Mouse (Mus musculus) liver, embryonic 13.5 days (tissue): ENCODE results near the gene Ifna4. TPM values are rescaled to one million over a fixed set of nuclear protein-coding genes. Genes with fewer than 3 reads are reported as not detected.

Experiments
- ATAC-seq: fragments of 200-750 bp; cut with Nextera tagmentation; 2 replicates; pipeline ENCODE4 v1.8.0; 2017; ENCODE audit warnings: low read depth, mild to moderate bottlenecking, moderate number of reproducible peaks, moderate library complexity
- DNase-seq: peaks from one replicate; pipeline ENCODE4 v3.0.0; 2022
- H3K27ac ChIP-seq: fragments of 300-500 bp; sonication (generic); 2 replicates; pipeline ENCODE4 v1.5.1; 2015; ENCODE audit warnings: moderate library complexity, mild to moderate bottlenecking, inconsistent platforms
- H3K27me3 ChIP-seq: fragments of 300-500 bp; sonication (generic); 2 replicates; pipeline ENCODE4 v1.6.1; 2015; ENCODE audit warnings: mild to moderate bottlenecking, inconsistent platforms
- H3K36me3 ChIP-seq: fragments of 300-500 bp; sonication (generic); 2 replicates; pipeline ENCODE4 v1.6.1; 2015; ENCODE audit warnings: mild to moderate bottlenecking, inconsistent platforms
- H3K4me1 ChIP-seq: fragments of 300-500 bp; sonication (generic); replicated peaks from 2 replicates; pipeline ENCODE4 v1.6.1; 2015; ENCODE audit warnings: inconsistent platforms
- H3K4me2 ChIP-seq: fragments of 300-500 bp; sonication (generic); 2 replicates; pipeline ENCODE4 v1.6.1; 2015; ENCODE audit warnings: inconsistent platforms, mild to moderate bottlenecking, moderate library complexity
- H3K4me3 ChIP-seq: fragments of 300-500 bp; sonication (generic); replicated peaks from 2 replicates; pipeline ENCODE4 v1.5.1; 2015; ENCODE audit warnings: mild to moderate bottlenecking, inconsistent platforms
- H3K9ac ChIP-seq: fragments of 300-500 bp; sonication (generic); 2 replicates; pipeline ENCODE4 v1.6.1; 2015; ENCODE audit warnings: mild to moderate bottlenecking, inconsistent platforms
- H3K9me3 ChIP-seq: fragments of 300-500 bp; sonication (generic); replicated peaks from 2 replicates; pipeline ENCODE4 v1.6.1; 2016; ENCODE audit warnings: inconsistent platforms
- WGBS: fragments of 180-500 bp; shearing (Covaris S2); methylation state at CpG from one replicate; pipeline ENCODE4 v1.1.7; 2015; ENCODE audit not compliant: insufficient replicate concordance; 5-methylcytosine and 5-hydroxymethylcytosine counted together
- polyA plus RNA-seq: library from polyadenylated mRNA; unstranded; fragments of >200 nt; fragmentation: Nextera tagmentation; extraction: Ambion mirVana; gene quantifications from 2 replicates; pipeline ENCODE4 v1.2.1, GENCODE M21; 2015

Gene Ifna4
- polyA plus RNA-seq, 1 experiment from 2014 or later = not detected

DNA sequence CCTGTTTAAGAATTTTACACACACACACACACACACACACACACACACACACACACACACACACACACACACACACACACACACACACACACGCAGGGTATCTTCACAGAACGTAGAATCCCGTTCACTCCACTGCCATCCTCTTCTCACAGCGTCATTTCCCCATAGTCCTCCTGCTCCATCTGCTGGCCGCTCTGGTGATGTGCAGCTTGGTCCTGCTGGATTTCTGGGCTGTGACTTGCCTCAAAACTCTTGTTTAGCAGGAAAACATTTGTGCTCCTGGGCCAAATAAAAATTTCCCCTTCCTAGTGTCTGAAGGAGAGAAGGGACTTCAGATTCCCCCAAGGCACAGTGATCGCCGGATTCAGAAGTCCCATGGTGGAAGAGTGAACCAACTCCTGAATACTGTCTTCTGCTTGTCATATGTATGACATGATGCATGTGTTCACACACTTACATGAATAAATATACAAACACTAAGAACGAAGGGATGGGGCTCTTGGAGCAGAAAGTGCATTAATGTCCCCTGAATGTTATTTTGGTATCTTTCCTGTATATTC lies 25.8 kb downstream of the Ifna4 start:
- peaks cover 19% of the 10 kb centered on the region for H3K4me1 ChIP-seq
- WGBS = under 1% methylated on average over 8 of the region's 8 CpGs
- H3K27ac ChIP-seq = no peak overlapping the region

GRCm38 (mm10) chr4:88867926-88868911 lies 26.6 kb downstream of the Ifna4 start:
- H3K27ac ChIP-seq = peak overlapping the region; percentile 50
- ATAC-seq (peak; percentile 78), DNase-seq (peak; percentile 13)
- H3K4me2 ChIP-seq = peak overlapping the region; percentile 90
- H3K27me3 ChIP-seq = peaks cover 7% of the 10 kb centered on the region
- 6% methylated on average over 31 of the region's 31 CpGs for WGBS
- H3K9me3 ChIP-seq = no peaks in the 10 kb centered on the region
- peak overlapping the region; percentile 69 for H3K4me3 ChIP-seq
- peaks cover 19% of the 10 kb centered on the region for H3K4me1 ChIP-seq
- peak overlapping the region; percentile 74 for H3K9ac ChIP-seq
- H3K36me3 ChIP-seq = no peaks in the 10 kb centered on the region

More for the DNA sequence above, 25.8 kb downstream of the Ifna4 start:
- ATAC-seq (peak; percentile 51; the same call in 1 of the 2 replicates), DNase-seq (peak; percentile 61)
- peak overlapping the region; percentile 69 for H3K4me3 ChIP-seq
- no peaks in the 10 kb centered on the region for H3K36me3 ChIP-seq
- H3K27me3 ChIP-seq = peaks cover 13% of the 10 kb centered on the region
- H3K4me2 ChIP-seq = peak overlapping the region; percentile 90
- no peaks in the 10 kb centered on the region for H3K9me3 ChIP-seq
- H3K9ac ChIP-seq = peak overlapping the region; percentile 74

- DNase-seq (no peak), ATAC-seq (no peak)
- no peak overlapping the region for H3K9ac ChIP-seq
- no peak overlapping the region for H3K27ac ChIP-seq
- no peak overlapping the region for H3K4me2 ChIP-seq
- H3K4me3 ChIP-seq = no peak overlapping the region
- H3K4me1 ChIP-seq = peaks cover 36% of the 10 kb centered on the region
- H3K9me3 ChIP-seq = no peaks in the 10 kb centered on the region
- WGBS = 0% methylated on average over 2 of the region's 2 CpGs
- no peaks in the 10 kb centered on the region for H3K36me3 ChIP-seq
- no peaks in the 10 kb centered on the region for H3K27me3 ChIP-seq
These were observed 31.0 kb downstream of the Ifna4 start for GRCm38 (mm10) chr4:88872691-88873090.

DNA sequence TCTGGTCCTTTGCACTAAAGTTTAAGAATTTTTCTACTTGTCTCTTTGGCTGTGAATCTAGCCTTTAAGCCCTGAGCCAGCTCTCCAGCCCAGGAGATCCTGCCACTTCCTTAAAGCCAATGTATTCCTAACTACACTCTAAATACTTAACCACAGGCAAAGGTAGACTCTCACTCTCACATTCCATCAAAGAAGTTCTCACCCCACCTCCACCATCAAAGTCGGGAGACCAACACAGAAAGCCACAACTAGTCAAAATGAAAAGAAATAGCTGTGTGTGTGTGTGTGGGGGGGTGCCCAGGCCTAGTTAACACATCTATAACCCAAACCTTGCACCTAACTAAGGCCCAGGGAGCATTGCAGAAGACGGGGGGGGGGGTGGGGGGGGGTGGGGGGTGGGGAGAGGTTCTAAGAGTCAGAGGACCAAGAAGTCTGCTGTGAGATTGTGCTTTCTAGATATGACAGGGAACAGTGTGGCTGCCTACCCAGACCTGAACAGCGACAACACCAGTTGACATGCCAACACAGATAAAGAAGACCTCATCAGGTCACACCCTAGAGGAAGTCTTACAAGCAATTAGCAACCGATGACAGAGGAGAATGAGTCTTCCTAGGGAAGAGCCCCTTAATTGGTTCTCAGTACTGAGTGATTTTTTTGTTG lies 33.9 kb downstream of the Ifna4 start:
- Histone ChIP-seq H3K9me3 (no peaks in the 10 kb centered on the region), H3K4me2 (0 out of 2 replicates have a peak overlapping the region, but pooled peaks have one; percentile 24), H3K36me3 (no peaks in the 10 kb centered on the region), H3K4me1 (peaks cover 35% of the 10 kb centered on the region), H3K27ac (no peak overlapping the region), H3K9ac (no peak overlapping the region), H3K27me3 (no peaks in the 10 kb centered on the region), H3K4me3 (no peak overlapping the region)
- ATAC-seq (peak; percentile 91), DNase-seq (peak; percentile 39)
- WGBS = 15% methylated on average over 4 of the region's 4 CpGs

DNA sequence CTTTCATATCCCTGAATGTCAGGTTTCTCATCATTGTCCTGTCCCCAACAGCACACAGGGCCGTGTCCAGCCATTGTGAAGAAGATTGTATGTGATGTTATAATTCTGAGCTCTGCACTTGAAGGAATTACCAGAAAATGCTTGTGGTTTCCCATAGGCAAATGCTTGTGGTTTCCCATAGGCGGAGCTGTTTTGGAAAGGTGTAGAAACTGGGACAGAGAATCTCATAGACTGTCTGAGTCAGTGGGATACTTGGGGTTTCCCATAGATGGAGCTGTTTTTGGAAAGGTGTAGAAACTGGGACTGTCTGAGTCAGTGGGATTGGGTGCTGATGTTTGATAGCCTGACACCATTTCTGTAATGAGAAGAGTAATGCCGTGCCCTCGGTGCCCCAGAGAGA lies 34.9 kb downstream of the Ifna4 start:
- DNase-seq = no peak
- ATAC-seq = no peak
- 57% methylated on average over 4 of the region's 4 CpGs for WGBS

DNA sequence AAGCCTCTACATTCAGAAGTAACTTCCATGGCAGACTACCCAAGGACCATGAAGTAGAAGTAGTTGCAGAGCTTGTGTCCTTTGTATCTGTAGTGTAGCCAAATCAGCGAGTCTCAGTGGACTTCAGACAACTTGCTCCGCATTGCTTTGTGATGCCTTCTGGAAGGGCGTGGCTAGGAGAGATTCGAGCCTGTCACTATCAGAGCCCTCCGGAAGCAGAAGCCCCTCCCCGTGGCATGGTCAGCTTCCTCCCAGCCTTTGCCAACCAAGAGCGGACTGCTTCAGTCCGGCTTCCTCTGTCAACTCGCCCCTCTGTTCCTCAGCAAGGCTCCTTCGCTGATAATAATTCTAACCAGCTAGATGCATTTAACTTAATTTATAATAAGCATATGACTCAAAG lies 36.6 kb downstream of the Ifna4 start:
- Histone ChIP-seq H3K9me3 (no peaks in the 10 kb centered on the region), H3K36me3 (no peaks in the 10 kb centered on the region), H3K9ac (no peak overlapping the region), H3K27me3 (no peaks in the 10 kb centered on the region), H3K4me3 (peak overlapping the region; percentile 8; the same call in 1 of the 2 replicates), H3K27ac (no peak overlapping the region), H3K4me1 (peaks cover 35% of the 10 kb centered on the region), H3K4me2 (peak overlapping the region; percentile 42)
- peak; percentile 63 for ATAC-seq
- peak; percentile 54 for DNase-seq
- 11% methylated on average over 10 of the region's 10 CpGs for WGBS

More for the DNA sequence above, 34.9 kb downstream of the Ifna4 start:
- H3K9me3 ChIP-seq = no peaks in the 10 kb centered on the region
- H3K4me2 ChIP-seq = no peak overlapping the region
- H3K27ac ChIP-seq = no peak overlapping the region
- no peak overlapping the region for H3K4me3 ChIP-seq
- peaks cover 35% of the 10 kb centered on the region for H3K4me1 ChIP-seq
- no peaks in the 10 kb centered on the region for H3K36me3 ChIP-seq
- H3K27me3 ChIP-seq = no peaks in the 10 kb centered on the region
- H3K9ac ChIP-seq = no peak overlapping the region

- no peak for ATAC-seq
- Histone ChIP-seq H3K27ac (no peak overlapping the region), H3K4me2 (0 out of 2 replicates have a peak overlapping the region, but pooled peaks have one; percentile 42), H3K4me3 (no peak overlapping the region), H3K9ac (no peak overlapping the region), H3K36me3 (no peaks in the 10 kb centered on the region), H3K27me3 (no peaks in the 10 kb centered on the region), H3K4me1 (peaks cover 35% of the 10 kb centered on the region), H3K9me3 (no peaks in the 10 kb centered on the region)
- 50% methylated on average over 4 of the region's 4 CpGs for WGBS
- no peak for DNase-seq
These were observed 37.1 kb downstream of the Ifna4 start for GRCm38 (mm10) chr4:88878772-88879171.

DNA sequence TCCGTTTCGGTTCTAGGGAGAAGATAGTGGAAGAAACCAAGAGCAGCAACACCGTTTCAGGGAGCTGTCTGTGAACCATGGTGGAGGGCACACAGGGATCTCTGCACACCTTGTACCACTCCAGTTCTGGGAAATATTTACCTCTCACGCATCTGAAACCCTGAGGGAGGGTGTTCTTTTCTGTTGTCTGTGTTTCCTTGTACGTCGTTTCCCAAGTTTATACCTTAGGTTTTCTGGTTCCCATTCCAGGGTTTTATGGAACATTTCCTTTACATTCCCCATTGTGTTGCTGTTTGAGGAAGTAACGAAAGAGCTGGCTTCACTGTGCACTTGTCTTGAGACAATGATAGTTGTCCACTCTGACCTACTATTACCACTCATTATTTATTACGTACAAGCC lies 38.4 kb downstream of the Ifna4 start, which contains the start of gene Ifne:
Ifne (minus strand) TSS at position 101 of the 400 bp plus-strand sequence.
- Histone ChIP-seq H3K36me3 (no peaks in the 10 kb centered on the region), H3K27me3 (no peaks in the 10 kb centered on the region), H3K9me3 (no peaks in the 10 kb centered on the region), H3K4me1 (peaks cover 34% of the 10 kb centered on the region), H3K9ac (no peak within 1 kb of the TSS), H3K4me3 (no peak within 1 kb of the TSS), H3K4me2 (no peak within 1 kb of the TSS), H3K27ac (no peak within 1 kb of the TSS)
- ATAC-seq = no peak
- 70% methylated on average over 8 of the region's 8 CpGs for WGBS
- no peak for DNase-seq

- H3K4me1 ChIP-seq = no peaks in the 10 kb centered on the region
- H3K27me3 ChIP-seq = no peaks in the 10 kb centered on the region
- H3K4me3 ChIP-seq = no peak overlapping the region
- DNase-seq (no peak), ATAC-seq (no peak)
- H3K27ac ChIP-seq = no peak overlapping the region
- H3K9me3 ChIP-seq = no peaks in the 10 kb centered on the region
- H3K9ac ChIP-seq = no peak overlapping the region
- H3K4me2 ChIP-seq = no peak overlapping the region
- H3K36me3 ChIP-seq = no peaks in the 10 kb centered on the region
These were observed 46.6 kb downstream of the Ifna4 start for GRCm38 (mm10) chr4:88888236-88888635.
